ENCODE assay signal across 8 mouse cellular contexts in genomic region chr1:156424054-156424453, GRCm38 (mm10).
DNase-seq lines count a peak whose midpoint lies in the region.
"Had no signal": no experiment of that assay in that cellular context is flagged by ENCODE, and none has a peak within 500 bp of the region (broad histone marks: within the 10 kb centered on the region; RNA-seq: fewer than 3 reads in every experiment).

No protein-coding gene starts in this region.

- DNase-seq in heart, adult 11 months = peak; percentile 70
- no peak for DNase-seq in heart, adult 9 months (ENCODE audit: low spot score in 2 of 2)
- DNase-seq: adrenal gland, postnatal 25 days; B cell, adult 2 months; cerebellum, adult 11 months; cerebellum, adult 11-12 months; cerebellum, adult 18-20 months; cerebellum, adult 2 months had no signal
